Mouse (Mus musculus) adrenal gland, adult (tissue): ENCODE measurements around the gene Prom2.

Experiments used
- DNase-seq, 2 experiments: peaks; one replicate each; pipeline ENCODE4 v3.0.0; 2022 to 2023; ENCODE audit warnings: low spot score in 1 of 2; ENCODE audit not compliant: inconsistent age in 2 of 2

Gene Prom2

DNA sequence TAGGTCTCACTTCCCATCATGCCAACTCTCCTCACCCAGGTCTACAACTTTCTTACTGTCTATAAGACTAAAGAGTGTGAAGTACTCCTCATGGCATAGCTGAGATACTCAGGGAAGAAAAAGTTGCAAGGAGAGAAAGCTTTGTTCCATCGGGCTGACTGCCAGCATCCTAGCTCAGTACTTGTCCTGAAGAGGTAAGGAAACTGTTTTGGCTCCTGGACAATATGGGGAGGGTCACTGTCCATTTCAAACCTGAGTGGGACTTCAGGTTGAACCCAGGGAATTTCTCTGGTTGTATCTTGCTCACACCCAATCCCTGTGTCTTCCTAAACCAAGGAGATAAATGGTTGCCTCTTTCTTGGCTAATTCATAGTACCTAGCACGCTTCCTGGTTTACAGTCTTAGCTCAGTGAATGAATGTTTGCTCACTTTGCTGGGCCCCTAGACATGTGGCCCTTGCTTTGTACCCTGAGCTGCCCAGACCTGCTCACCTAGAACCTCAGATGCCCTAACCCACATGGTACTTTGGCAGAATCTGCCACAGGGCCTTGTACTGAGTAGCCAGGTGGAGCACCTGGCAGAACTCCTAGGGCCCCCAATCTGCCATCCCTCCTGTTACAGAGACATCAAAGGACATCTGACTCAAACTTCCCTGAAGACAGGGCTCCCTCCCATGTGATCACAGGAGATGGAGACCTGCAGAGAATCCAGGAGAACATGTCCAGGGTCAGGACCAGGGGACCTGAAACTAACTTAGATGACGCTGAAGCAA is 16.1 kb downstream of the Prom2 start:
- no peak for DNase-seq

DNA sequence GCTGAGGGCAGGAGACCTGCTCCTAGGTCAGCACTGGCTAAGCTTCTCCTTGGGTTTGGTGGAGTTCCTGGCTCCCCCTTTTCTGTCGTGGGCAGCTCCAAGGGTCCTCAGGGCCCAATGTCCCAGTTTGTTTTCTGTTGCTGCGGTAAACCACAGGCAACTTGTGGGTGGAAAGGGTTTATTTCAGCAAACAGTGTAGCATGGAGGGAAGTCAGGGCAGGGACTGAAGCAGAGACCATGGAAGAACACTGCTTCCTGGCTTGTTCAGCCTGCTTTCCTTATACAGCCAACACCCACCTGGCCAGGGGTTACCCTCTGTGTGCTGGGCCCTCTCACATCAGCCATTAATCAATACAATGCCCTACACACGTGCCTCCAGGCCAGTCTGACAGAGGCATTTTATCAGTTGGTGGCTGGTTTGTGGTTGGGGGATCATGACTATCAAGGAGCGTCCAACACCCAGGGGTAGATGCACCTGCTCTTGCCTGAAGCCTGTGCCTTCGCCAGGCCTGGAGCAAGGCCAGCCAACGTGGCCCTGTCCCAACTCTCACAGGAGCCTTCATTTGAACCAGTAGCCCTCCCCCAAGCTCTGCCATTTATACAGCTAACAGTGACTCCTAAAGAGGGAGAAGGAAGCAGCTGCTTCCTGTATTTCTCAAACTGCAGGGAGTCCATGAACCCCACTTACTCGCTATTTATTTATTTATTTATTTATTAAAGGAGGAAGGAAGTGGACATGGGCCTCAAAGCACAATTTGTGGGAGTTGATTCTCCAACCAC is 17.1 kb downstream of the Prom2 start:
- DNase-seq = no peak

DNA sequence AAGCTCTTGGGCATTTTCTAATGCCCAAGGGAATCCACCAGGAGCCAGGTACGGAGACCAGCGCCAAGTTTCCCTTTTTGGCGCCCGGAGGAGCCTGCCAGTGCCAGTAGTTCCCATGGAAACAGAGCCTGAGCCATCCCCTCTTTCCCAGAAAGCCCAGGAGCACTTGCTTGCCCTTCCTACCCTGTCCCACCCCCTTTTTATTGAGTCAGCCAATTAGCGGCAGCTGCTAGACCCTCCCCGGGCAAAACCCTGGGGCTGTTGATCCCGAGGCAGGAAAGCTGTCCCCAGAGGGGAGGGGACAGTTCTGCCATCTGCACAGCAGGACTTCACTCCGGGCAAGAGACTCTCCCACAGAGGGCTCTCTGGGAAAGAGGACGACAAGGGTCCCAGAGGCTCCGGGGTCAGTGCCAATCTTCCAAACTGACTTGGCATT is 19.2 kb downstream of the Prom2 start, which contains the start of gene Kcnip3:
TSS of gene Kcnip3 (minus strand) at position 89 of the 436 bp plus-strand sequence.
- peak in 1 of 2 experiments; percentile 43 for DNase-seq

DNA sequence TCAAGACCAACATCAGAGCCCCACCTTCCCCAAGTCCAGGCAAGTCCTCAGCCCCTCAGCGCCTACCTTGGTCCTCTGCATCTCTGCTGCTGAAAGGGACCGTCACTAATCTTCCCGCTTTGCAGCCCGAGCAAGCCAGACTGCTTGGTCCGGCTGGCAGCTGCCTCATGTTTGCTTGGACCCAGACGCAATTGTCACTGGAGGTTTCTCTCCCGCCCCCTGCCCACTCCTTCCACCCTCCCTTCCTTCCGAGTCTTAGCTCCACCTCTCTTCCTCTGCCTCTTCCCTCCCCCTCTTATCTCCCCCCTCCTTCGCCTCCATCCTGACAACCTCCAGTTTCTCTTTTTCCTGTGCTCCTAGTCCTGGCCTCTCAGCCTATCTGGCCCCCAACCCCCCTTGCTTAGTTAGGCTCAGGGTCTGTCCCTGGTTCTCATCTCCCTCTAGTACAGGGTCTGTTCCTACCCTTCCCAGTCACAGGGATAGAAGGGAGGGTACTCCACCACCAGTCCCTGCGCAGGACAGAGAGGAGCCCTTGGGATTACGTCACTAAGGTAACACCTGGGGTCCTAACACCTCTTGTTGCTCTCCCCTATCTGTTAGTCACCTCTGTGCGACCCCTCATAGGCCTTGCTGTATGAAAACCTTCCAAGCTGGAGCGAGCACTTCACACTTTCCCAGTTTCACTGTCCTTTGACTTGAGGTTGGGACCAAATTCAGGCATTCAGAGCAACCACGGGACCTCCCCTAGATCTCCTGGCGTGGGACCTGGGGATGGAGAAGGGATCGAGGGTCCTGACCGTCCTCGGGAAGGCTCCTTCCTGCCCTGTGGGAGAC is 19.9 kb downstream of the Prom2 start:
- DNase-seq = peak; percentile 27 to 45

DNA sequence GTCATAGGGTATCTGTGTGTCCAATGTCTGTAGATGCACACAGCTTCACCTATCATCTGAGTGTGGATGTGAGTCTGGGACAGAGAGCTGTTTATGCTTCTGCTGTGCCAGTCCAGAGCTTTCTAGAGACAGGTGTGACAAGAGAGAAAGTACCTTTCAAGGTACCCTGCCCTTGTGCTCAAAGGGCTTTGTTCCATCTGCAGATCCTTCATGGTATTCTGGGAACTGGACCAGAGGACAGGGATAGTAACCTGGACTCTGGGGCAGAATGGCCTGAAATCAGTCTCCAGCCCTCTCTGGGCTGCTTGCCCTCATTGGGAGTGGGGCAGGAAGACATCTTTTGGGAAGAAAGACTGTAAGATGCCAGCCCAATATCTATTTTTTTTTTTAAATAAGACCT is 21.1 kb downstream of the Prom2 start:
- DNase-seq = no peak

DNA sequence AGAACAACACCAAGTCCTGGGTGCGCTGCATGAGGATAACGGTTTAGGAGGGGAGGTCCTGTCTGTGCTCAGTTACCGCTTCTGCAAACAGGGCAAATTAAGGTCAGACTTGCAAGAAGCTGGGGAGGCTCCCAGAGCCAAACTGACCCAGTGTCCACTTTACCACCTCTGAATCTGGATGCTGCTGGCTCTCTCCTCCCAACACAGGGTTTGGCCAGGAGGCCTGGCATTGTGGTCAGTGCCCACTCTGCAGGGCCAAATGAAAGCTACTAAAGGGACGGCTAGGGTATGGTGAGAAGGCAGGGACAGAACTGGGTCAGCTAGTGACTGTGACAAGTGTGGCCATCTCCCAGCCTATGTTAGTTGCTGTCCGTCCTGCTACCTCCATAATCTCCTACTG is 22.0 kb downstream of the Prom2 start:
- DNase-seq = no peak

DNA sequence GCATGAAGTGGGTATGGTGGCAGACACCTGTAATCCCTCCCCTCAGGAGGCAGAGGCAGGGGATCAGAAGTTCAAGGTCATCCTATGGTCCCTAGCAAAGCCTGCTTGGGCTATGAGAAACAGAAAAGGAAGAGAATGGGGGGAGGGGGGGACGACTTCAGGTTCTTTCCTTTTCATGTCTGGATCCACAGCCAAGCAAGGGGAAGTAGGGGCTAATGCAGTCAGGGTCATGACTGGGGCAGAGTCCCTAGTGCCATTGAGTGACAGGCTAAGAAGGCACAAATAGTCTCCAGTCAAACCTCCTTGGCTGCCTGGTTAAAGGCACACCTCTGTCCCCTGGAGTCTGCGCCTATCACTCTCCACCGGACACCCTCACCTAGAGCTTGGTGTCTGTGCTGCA is 22.4 kb downstream of the Prom2 start:
- no peak for DNase-seq

DNA sequence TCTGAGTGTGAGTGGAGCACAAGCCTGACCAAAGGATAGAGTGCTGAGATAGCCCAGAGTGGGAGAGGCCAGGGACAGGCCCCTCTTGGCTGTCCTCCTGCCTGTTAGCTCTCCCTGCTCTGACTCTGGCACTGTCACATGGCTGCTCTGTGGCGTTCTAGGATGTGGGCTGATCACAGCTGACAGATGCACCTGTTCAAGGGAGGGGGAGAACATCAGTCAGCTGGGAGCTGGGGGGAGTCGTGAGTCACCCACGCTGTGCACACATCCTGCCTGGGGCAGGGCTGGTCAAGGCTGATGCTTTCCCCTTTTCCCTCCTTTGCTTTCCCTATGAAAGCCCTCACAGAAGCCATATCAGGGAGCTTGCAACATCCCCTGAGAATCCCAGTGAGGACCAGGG is 23.0 kb downstream of the Prom2 start:
- peak in 1 of 2 experiments; percentile 33 for DNase-seq

DNA sequence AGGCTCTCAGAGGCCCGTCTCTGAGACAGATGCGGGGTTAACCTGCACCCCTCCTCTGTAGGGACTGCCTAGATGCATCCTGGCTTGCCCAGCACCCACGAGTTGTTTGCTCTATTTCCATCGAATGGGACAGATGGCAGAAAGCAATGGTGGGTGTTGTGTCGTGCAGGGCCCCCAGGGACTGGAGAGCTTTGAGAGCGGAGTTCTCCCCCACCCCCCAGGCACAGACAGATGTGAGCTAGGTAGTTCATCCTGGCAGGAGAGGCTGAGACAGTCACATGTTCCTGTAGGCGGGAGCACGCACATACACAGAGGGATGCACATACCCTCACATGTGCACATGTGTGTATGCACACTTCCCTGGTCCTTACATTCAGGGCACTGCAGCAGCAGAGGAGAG is 24.2 kb downstream of the Prom2 start:
- no peak for DNase-seq

DNA sequence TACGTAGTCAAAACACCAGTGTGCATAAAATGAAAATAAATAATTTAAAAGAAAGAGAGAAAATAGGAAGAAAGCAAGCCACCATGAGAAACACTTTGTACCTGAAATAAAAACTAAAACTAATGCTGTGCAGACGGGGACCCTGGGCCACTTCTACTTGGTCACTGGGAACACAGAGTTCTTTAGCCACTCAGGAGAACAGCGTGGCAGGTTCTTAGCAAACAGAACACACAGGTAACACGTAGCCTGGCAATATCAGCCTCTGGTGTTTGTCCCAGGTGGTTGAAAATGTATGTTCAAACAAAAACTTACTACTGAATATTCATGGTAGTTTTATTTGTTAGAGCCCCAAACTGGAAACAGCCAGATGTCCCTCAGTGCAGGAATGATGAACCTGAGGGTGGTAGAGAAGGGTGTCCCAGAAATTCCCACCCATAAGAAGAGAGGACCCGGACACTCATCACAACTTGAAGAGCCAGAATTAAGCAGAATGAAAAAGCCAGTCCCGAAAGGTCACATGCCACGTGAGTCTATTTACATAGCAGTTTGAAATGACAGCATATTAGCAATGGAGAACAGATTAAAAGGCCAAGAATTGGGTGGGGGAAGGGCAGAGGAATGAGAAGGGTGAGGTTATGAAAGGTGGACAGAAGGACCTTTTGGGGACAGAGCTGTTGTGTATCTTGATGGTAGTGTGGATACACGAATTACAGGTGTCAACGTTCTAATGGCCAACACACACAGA is 26.7 kb downstream of the Prom2 start:
- DNase-seq = no peak

DNA sequence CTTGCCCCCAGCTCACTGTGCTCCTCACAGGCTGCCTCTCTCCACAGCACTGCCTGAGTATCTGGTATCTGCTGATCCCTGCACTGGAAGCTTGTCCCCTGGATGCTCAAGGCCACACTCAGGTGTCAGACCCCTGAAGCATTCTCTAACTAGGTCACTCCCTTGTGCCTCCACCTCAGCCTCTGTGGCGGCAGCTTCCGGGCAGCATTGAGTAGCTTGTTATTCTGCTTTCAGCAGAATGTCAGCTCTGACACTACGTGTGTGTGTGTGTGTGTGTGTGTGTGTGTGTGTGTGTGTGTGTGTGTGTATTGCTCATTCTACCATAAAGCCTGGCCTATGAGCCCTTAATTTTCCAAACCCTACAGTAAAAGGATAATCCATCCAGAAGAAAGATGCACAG is 28.0 kb downstream of the Prom2 start:
- no peak for DNase-seq

DNA sequence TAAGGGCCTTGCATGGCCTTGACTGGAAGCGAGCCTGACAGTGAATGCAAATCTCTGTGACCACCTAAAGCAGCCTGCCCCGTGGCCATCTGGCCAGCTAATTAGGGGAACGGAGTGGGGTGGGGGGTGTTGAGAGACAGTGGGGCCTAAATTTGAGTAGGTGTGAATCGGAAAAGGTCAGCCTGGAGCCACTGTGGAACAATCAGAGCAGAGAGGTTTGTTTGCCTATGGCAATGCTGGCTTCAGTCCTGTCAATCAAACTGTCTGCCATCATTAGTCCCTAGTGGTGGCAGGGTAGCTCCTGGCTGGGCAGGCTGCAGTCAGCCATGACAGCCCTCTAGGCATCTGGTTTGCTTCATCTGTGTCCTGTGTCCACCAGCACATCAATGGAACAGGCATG is 29.8 kb downstream of the Prom2 start:
- no peak for DNase-seq

DNA sequence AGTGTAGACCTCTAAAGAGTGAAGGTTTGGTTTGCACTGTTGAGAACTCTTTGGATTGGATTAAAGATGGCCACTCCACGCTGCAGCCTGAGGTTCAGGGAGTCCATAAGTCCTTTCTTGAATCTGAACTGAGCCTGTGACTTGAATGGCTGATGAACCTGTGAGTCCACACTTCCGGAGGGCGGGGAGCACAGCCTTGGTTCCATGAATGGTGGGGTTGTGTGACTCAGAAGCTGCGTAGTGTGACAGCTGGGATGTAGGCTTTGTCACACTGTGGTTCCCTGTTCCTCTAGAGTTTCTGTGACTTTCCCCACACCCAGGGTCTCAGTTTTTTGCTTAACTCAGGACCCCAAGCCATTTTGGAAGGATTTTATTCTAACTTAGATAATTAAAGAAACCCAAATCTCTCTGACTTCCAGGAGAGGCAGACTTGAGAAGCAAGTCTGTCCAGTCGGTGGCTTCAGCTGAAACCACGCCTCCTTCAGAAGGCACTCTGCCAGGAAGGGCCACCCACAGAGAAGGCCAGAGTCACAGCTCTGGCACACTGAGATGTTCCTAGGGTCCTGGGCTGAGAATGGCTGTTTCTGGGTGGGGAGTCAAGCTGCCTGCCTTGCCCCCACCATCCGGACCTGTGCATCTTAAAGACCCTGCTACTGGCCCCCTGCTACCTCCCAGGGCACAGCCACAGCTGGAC is 33.2 kb downstream of the Prom2 start:
- DNase-seq = peak; percentile 30 to 75

DNA sequence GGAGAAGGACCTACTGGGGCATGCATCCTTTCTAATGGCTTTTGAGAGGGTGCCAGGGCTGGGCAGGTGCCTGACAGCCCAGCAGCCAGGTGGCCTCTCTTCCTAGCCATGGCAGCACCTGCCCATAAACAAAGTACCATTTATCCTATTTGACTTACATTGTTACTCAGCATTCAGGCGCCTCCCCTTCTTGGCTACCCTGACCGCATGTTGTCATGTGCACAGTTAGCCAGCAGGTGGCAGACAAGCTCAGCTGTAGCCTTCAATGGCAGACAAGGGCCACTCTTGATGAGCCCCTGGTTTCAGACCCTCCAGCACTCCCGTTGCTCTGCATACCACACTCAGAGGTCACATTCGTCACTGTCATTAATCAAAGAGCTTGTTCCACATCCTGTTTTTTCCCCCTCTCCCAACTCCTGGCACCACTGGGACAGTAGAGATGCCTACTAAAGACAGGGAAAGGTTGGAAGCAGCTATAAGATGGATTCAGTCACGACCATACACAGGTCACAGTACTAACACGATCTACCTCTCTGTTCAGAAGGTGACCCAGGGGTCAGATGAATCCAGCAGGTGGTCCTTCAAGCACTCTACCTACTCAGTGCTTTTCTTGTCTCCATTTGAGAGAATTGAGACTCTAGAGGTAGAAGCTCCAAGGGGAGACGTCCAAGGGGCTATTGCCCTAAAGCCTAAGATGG is 34.0 kb downstream of the Prom2 start:
- DNase-seq = peak; percentile 67 to 93

DNA sequence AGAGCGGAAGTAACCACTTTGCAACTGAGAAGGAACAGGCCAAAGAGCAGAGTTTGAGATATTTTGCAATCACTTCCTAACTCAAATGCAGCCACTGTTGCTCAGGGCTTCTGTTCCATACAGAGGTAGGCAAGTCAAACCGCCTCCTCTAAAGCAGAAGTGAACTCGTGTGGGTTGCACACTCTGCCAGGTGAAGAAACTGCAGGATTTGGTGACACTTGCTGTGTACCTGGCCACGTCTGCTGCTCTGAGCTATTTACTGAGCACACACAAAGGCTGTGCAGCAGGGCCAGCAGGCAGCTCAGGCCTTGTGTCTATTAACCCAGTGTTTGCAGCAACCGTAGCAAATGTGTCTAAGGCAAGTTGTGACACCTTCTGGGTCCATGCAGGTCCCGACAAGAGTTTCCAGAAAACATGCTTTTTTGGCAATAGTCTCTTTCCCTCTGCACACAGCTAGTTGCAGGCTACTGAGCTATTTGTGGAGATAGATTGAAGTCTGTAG is 35.1 kb downstream of the Prom2 start:
- DNase-seq = no peak

DNA sequence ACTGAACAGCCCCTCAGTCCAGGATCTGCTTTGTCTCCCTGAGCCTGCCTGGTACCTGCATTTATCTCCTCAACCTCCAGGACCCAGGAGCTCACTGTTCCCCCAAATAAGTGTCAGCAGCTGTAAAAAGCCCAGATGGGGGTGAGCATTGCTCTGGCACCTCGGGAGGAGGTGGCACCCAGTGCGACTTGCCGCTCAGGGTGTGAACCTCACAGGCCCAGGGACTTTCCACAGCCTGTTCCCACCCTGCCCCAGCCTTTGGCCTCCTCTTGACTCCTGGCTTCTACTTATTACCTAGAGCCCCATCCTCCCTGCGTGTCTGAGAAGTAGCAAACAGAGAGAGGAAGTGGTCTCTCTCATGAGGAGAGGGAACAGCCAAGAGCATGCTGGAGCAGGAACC is 36.1 kb downstream of the Prom2 start:
- DNase-seq = no peak

DNA sequence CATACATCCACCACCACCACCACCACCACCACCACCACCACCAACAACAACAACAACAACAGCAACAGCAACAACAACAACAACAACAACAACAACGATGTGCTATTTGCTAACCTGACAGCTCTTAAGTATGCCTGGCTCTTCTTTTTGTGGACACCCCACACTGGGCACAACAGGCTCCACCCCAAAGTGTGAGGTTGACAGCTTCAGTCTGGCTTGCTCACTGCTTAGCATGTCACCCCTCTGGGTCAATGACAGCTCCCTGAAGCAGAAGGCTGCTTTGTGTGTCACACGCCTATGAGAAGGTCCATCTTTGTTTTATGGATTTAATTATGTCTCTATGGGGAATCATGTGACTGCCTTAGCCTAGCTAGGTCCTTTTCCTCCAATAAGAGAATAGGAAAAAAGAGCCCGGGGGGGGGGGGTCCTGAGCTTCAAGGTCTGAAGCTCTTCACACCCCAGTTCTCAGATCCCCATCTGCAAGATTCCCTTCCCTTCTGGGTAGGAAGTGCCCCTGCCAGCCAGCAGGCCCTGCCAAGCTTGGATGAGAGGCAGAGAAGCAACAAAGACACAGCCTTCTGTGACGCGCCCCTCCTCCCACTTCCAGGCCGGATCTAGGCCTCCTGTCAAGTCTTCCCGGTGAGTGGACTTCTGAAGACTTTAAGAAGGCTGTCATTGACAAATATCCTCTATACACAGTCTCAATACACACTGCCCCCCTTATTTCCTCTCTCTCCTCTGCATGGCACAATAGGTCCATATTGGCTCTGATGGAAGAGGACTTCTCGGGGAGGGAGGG is 37.3 kb downstream of the Prom2 start:
- no peak for DNase-seq

DNA sequence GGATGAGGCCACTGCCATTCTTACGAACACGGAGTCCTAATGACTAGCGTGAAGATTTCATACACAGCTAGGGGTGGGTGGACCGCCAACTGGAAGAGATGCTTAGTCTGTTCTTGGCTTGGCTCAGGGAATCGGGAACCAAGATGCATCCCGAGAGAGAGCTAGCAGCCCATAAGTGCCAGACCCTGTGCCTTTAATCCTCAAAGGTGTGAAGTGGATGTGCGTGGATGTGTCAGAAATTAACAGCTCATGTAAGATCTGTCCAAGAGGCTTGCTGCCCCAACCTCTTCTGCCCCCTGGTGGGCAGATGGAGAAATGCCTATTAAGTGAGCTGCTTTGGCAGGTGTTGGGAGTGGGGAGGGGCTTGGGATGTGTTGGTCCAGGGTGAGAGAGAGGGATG is 40.2 kb downstream of the Prom2 start:
- peak; percentile 43 to 81 for DNase-seq

DNA sequence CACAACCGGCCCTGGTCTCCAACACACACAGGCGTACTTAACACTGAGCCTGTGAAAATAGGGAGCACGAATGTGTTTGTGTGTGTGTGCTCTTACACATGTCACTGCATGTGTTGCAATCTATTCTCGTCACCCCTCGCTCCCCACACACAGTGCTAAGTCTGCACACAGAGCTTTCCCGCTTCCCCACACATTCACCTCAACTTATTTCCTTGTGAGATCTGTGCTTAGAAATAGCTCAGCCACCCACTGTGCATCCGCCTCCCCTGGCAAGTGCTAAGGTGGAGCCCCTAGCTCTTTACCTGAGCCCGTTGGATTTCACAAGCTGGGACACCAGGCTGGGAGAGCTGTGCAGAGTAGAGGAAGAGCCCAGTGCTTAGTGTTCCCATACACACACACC is 42.5 kb downstream of the Prom2 start:
- no peak for DNase-seq
